Mouse (Mus musculus) megakaryocyte, embryonic 14.5 days (primary cell): ENCODE data around the gene Gaa.

Experiments
- FLI1 ChIP-seq: IDR thresholded peaks from 2 replicates; pipeline ENCODE4 v1.6.1; 2012; ENCODE audit warnings: low read length, inconsistent platforms, mixed read lengths
- GATA1 ChIP-seq: IDR thresholded peaks from 3 replicates; pipeline ENCODE4 v1.6.1; 2012; ENCODE audit warnings: mixed read lengths, low read length, inconsistent platforms, borderline replicate concordance

- TF ChIP-seq FLI1 (no peak), GATA1 (no peak)
Measured at GRCm38 (mm10) chr11:119264413-119264812, 3.3 kb upstream of the Gaa start.
